In genomic region chr17:48057382-48057781, GRCm38 (mm10) we compare ENCODE assay signal across 11 mouse cellular contexts. TPM values are rescaled to one million over a fixed set of nuclear protein-coding genes. Genes with fewer than 3 reads are reported as not detected.
DNase-seq lines count a peak whose midpoint lies in the region; ATAC-seq lines count a peak whose summit lies in the region.
"Had no signal": no experiment of that assay in that cellular context is flagged by ENCODE, and none has a peak within 500 bp of the region (broad histone marks: within the 10 kb centered on the region; RNA-seq: fewer than 3 reads in every experiment).

No protein-coding gene starts in this region.

- H3K27ac ChIP-seq in heart, embryonic 13.5 days (replicated peaks), result no peak overlapping the region
- 0 out of 2 replicates have a peak overlapping the region, but pooled peaks have one; percentile 40 for H3K27ac ChIP-seq in limb, embryonic 13.5 days
- H3K27ac ChIP-seq: liver, embryonic 15.5 days had no signal

- H3K4me3 ChIP-seq in heart, embryonic 13.5 days, result peak overlapping the region; percentile 27
- peak overlapping the region; percentile 10 for H3K4me3 ChIP-seq in limb, embryonic 13.5 days
- H3K4me3 ChIP-seq: liver, embryonic 15.5 days had no signal

- peaks cover 19% of the 10 kb centered on the region for H3K4me1 ChIP-seq in heart, embryonic 13.5 days
- H3K4me1 ChIP-seq in limb, embryonic 13.5 days, result peaks cover 25% of the 10 kb centered on the region
- H3K4me1 ChIP-seq: liver, embryonic 15.5 days had no signal

- H3K9me3 ChIP-seq in heart, embryonic 13.5 days, result peaks cover 4% of the 10 kb centered on the region; the same call in 1 of the 2 replicates
- H3K9me3 ChIP-seq in limb, embryonic 13.5 days, result peaks cover 3% of the 10 kb centered on the region; the same call in 1 of the 2 replicates
- H3K9me3 ChIP-seq: liver, embryonic 15.5 days had no signal

- DNase-seq in retina, postnatal 1 day, result peak; percentile 36
- DNase-seq in retina, embryonic 14.5 days (ENCODE audit: low spot score), result no peak
- DNase-seq in right cerebral cortex, postnatal 14 days, result no peak
- no peak for DNase-seq in ovary, postnatal 10 days (ENCODE audit: low spot score)
- no peak for DNase-seq in right cerebral cortex, adult 2 months (ENCODE audit: low spot score in 2 of 2)
- DNase-seq in kidney, postnatal 36 days, result no peak
- DNase-seq: adrenal gland, adult 2 months had no signal

- peak overlapping the region; percentile 64 for H3K9ac ChIP-seq in heart, embryonic 13.5 days
- 0 out of 2 replicates have a peak overlapping the region, but pooled peaks have one; percentile 39 for H3K9ac ChIP-seq in limb, embryonic 13.5 days
- H3K9ac ChIP-seq: liver, embryonic 15.5 days had no signal

- no peaks in the 10 kb centered on the region for H3K36me3 ChIP-seq in heart, embryonic 13.5 days
- H3K36me3 ChIP-seq in limb, embryonic 13.5 days, result no peaks in the 10 kb centered on the region
- H3K36me3 ChIP-seq: liver, embryonic 15.5 days had no signal

- ATAC-seq in heart, embryonic 13.5 days (ENCODE audit: extremely low read depth, insufficient number of reproducible peaks, low FRiP score, low TSS enrichment), result no peak
- no peak for ATAC-seq in limb, embryonic 13.5 days (ENCODE audit: low FRiP score, low read depth)

- peak overlapping the region; percentile 58 for H3K4me2 ChIP-seq in heart, embryonic 13.5 days
- H3K4me2 ChIP-seq in limb, embryonic 13.5 days (replicated peaks), result peak overlapping the region; percentile 54
- H3K4me2 ChIP-seq: liver, embryonic 15.5 days had no signal

- WGBS in heart, embryonic 13.5 days, result 3% methylated on average over 12 of the region's 12 CpGs
- 2% methylated on average over 12 of the region's 12 CpGs for WGBS in limb, embryonic 13.5 days

- peaks cover 52% of the 10 kb centered on the region for H3K27me3 ChIP-seq in heart, embryonic 13.5 days (replicated peaks)
- H3K27me3 ChIP-seq in limb, embryonic 13.5 days, result peaks cover 19% of the 10 kb centered on the region

RNA-seq across cellular contexts. Expression of gene 1700122O11Rik, which starts 19.3 kb away (rescaled TPM):
- not detected in 2 replicates for polyA plus RNA-seq in heart, embryonic 13.5 days (2015; fragmentation: Nextera tagmentation; extraction: Ambion mirVana)
- not detected in 2 replicates for polyA plus RNA-seq in limb, embryonic 13.5 days (2015; fragmentation: Nextera tagmentation; extraction: Ambion mirVana)
- polyA plus RNA-seq: adrenal gland, adult 2 months; liver, embryonic 15.5 days; stomach, embryonic 16.5 days had no signal

RNA-seq across cellular contexts. Expression of gene 1700067P10Rik, which starts 31.7 kb away (rescaled TPM):
- not detected in 2 replicates for polyA plus RNA-seq in heart, embryonic 13.5 days (2015; fragmentation: Nextera tagmentation; extraction: Ambion mirVana)
- not detected in 2 replicates for polyA plus RNA-seq in limb, embryonic 13.5 days (2015; fragmentation: Nextera tagmentation; extraction: Ambion mirVana)
- polyA plus RNA-seq: adrenal gland, adult 2 months; liver, embryonic 15.5 days; stomach, embryonic 16.5 days had no signal
